Mouse (Mus musculus): ENCODE data around the gene Xkr7. TPM values are rescaled to one million over a fixed set of nuclear protein-coding genes. Genes with fewer than 3 reads are reported as not detected.

Xkr7 gene
- 0.09 and 0.12 TPM in 2 replicates for polyA plus RNA-seq (2012; rRNA removed; ENCODE audit: low replicate concordance)

DNA sequence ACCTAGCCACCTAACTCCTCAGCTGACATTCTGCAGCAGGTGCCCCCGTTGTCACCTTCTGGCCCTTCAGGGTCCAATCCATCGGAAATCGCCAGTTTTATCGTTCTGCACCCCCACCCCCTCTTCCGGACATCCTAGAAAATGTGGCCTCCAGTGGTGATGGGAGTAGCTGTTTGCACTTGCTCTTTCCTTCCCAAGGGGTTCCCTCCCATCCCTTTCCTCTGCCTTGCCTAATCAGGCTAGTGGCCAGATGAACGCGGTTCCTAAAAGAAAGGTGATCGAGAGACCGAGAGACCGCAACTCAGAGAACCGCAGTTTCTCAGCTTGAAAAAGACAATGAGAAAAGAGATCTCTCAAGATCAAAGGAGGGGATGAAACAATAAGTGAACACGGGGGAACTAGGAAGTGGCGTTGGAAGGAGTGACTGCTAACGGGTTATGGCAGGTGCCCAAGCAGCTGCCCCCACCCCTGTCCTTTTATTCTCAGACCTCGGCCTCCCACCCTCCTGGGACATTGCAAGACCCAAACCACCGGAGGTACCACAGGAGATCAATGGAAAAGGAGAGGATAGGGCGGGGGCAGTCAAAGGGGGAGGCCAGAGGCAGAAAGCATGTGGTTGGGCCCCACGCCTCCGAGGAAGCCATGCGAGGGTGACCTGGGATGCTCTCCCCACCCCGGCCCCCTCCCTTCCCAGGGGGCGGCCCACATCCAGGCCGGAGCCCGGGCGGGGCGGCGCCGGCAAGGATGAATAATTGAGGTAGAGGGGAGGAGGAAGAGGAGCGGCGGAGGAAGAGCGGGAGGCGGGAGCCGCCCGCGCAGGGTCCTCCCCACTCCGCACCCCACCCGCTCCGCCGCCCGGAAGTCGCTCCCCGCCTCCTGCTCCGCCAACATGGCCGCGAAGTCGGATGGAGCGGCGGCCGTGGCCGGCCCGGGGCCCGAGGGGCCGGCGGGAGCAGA, at the start of gene Xkr7:
TSS of gene Xkr7 (plus strand) at position 727 of the 957 bp plus-strand sequence.

GRCm38 (mm10) chr2:153014758-153015593, 16.7 kb upstream of the Xkr7 start, which contains the start of gene Pdrg1:
Pdrg1 (minus strand) TSS chr2:153015427.

DNA sequence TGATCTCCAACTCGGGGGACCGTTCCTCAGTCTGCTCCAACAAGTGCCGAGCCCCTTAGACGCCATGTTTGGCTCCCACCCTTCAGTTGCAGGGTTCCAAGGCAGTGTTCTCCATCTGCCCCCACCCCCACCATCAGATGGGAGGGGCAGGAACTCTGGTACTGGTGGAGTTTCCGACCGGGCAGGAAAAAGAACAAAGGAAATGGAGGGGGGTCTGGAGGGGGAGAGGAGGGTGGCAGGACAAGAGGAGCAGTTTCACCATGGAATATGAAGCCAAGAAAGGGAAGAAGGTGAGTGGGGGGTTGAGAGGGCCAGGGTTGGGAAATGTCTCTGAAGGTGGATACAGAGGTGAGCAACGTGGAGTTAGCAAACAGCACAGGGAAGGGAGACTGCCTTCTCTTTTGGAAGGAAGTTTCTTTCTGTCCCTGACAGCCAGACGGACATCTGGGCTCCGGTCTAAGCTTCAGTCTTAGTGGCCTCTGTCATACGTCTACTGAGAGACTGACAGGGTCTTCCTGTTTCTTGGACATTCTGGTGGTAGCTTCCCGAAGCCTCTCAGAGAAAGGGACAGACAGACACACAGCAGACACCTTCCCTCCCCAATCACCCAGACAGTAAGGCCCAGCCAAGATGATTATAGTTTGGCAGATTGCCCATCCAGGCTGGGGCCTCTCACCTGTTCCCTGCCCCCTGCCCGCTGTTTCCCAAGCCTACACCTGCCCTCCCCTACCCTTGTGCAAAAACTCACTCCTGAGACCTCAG, 34.3 kb downstream of the Xkr7 start, which contains the start of gene Ccm2l:
TSS of gene Ccm2l (plus strand) at position 209 of the 762 bp plus-strand sequence.

Other genes with a start within 250 kb of the Xkr7 start
- 28.4 and 66.4 TPM in 2 replicates for gene Bcl2l1, start 200.1 kb upstream of the Xkr7 start, polyA plus RNA-seq (2012; rRNA removed; ENCODE audit: low replicate concordance)
- gene Tpx2, start 183.9 kb upstream of the Xkr7 start, polyA plus RNA-seq (2012; rRNA removed; ENCODE audit: low replicate concordance), result 0.34 and 0.41 TPM in 2 replicates
- gene Mylk2, start 120.5 kb upstream of the Xkr7 start, polyA plus RNA-seq (2012; rRNA removed; ENCODE audit: low replicate concordance), result 0.04 TPM in 1 of 2 replicates, not detected in the other
- 2.4 and 3.3 TPM in 2 replicates for gene Foxs1, start 98.6 kb upstream of the Xkr7 start, polyA plus RNA-seq (2012; rRNA removed; ENCODE audit: low replicate concordance)
- gene Dusp15, start 80.2 kb upstream of the Xkr7 start, polyA plus RNA-seq (2012; rRNA removed; ENCODE audit: low replicate concordance), result 0.02 and 0.04 TPM in 2 replicates
- gene Ttll9, start 69.4 kb upstream of the Xkr7 start, polyA plus RNA-seq (2012; rRNA removed; ENCODE audit: low replicate concordance), result not detected in 2 replicates
- 12.2 and 13.6 TPM in 2 replicates for gene Pdrg1, start 16.4 kb upstream of the Xkr7 start, polyA plus RNA-seq (2012; rRNA removed; ENCODE audit: low replicate concordance)
- 7.3 and 7.4 TPM in 2 replicates for gene Ccm2l, start 34.1 kb downstream of the Xkr7 start, polyA plus RNA-seq (2012; rRNA removed; ENCODE audit: low replicate concordance)
- gene Hck, start 76.6 kb downstream of the Xkr7 start, polyA plus RNA-seq (2012; rRNA removed; ENCODE audit: low replicate concordance), result 15.7 and 19.1 TPM in 2 replicates
- 22.9 and 34.5 TPM in 2 replicates for gene Tm9sf4, start 129.5 kb downstream of the Xkr7 start, polyA plus RNA-seq (2012; rRNA removed; ENCODE audit: low replicate concordance)
- 1.4 and 1.7 TPM in 2 replicates for gene Tspyl3, start 193.6 kb downstream of the Xkr7 start, polyA plus RNA-seq (2012; rRNA removed; ENCODE audit: low replicate concordance)
- 8.1 and 12.2 TPM in 2 replicates for gene Plagl2, start 209.6 kb downstream of the Xkr7 start, polyA plus RNA-seq (2012; rRNA removed; ENCODE audit: low replicate concordance)
- gene Pofut1, start 209.7 kb downstream of the Xkr7 start, polyA plus RNA-seq (2012; rRNA removed; ENCODE audit: low replicate concordance), result 13.4 and 16.6 TPM in 2 replicates